Mouse (Mus musculus) neural tube, embryonic 14.5 days (tissue): ENCODE results near the gene Sptbn2. TPM values are rescaled to one million over a fixed set of nuclear protein-coding genes. Genes with fewer than 3 reads are reported as not detected.

Experiments used
- polyA plus RNA-seq: library from polyadenylated mRNA; unstranded; fragments of >200 nt; fragmentation: Nextera tagmentation; extraction: Ambion mirVana; gene quantifications from 2 replicates; pipeline ENCODE4 v1.2.1, GENCODE M21; 2014

Sptbn2 gene
- polyA plus RNA-seq, 1 experiment from 2014 or later = 34.7 TPM

Other genes with a start within 250 kb of the Sptbn2 start
- 4.4 and 4.8 TPM in 2 replicates for gene Syt12, start 233.7 kb upstream of the Sptbn2 start, polyA plus RNA-seq
- not detected in 2 replicates for gene 2010003K11Rik, start 212.6 kb upstream of the Sptbn2 start, polyA plus RNA-seq
- 22.5 and 23.8 TPM in 2 replicates for gene Pcx, start 200.7 kb upstream of the Sptbn2 start, polyA plus RNA-seq
- gene Lrfn4, start 95.5 kb upstream of the Sptbn2 start, polyA plus RNA-seq = 14.3 and 16.9 TPM in 2 replicates
- gene Rce1, start 85.5 kb upstream of the Sptbn2 start, polyA plus RNA-seq = 45.2 and 47.8 TPM in 2 replicates
- 7.1 and 8.5 TPM in 2 replicates for gene Gm960, start 12.5 kb upstream of the Sptbn2 start, polyA plus RNA-seq
- gene Rbm4b, start 45.3 kb downstream of the Sptbn2 start, polyA plus RNA-seq = 157 and 158 TPM in 2 replicates
- 81.1 and 95.9 TPM in 2 replicates for gene Rbm4, start 82.7 kb downstream of the Sptbn2 start, polyA plus RNA-seq
- gene Gm21992, start 100.4 kb downstream of the Sptbn2 start, polyA plus RNA-seq = 13.4 and 21.0 TPM in 2 replicates
- gene Rbm14, start 100.5 kb downstream of the Sptbn2 start, polyA plus RNA-seq = 54.6 and 61.1 TPM in 2 replicates
- 36.4 and 38.1 TPM in 2 replicates for gene Ccs, start 128.2 kb downstream of the Sptbn2 start, polyA plus RNA-seq
- 0.48 and 0.58 TPM in 2 replicates for gene Ccdc87, start 128.2 kb downstream of the Sptbn2 start, polyA plus RNA-seq
- 75.8 and 76.9 TPM in 2 replicates for gene Ctsf, start 144.0 kb downstream of the Sptbn2 start, polyA plus RNA-seq
- gene Actn3, start 166.7 kb downstream of the Sptbn2 start, polyA plus RNA-seq = 2.2 and 2.8 TPM in 2 replicates
- 19.1 and 19.4 TPM in 2 replicates for gene Zdhhc24, start 167.5 kb downstream of the Sptbn2 start, polyA plus RNA-seq
- 7.8 and 10.8 TPM in 2 replicates for gene Bbs1, start 195.5 kb downstream of the Sptbn2 start, polyA plus RNA-seq
- 75.9 and 95.2 TPM in 2 replicates for gene Dpp3, start 217.1 kb downstream of the Sptbn2 start, polyA plus RNA-seq
- 10.4 and 16.5 TPM in 2 replicates for gene Peli3, start 232.0 kb downstream of the Sptbn2 start, polyA plus RNA-seq